Mouse (Mus musculus): ENCODE data around the gene Gm3402. TPM values are rescaled to one million over a fixed set of nuclear protein-coding genes. Genes with fewer than 3 reads are reported as not detected.
"Not testable (repeated sequence)": the region's sequence is repeated elsewhere in the genome, so short reads cannot be mapped to it uniquely, and the experiment has no call there.

Gm3402 gene
- polyA plus RNA-seq (2012; rRNA removed) (not detected in 2 replicates), polyA plus RNA-seq (2014; fragmentation: Nextera tagmentation; extraction: Ambion mirVana) (not detected in 2 replicates)

GRCm38 (mm10) chr5:146513823-146514222, at the start of gene Gm3402:
Gene Gm3402, plus strand, starts transcription at chr5:146514123.
- WGBS = no CpG with 5 or more reads among the region's 5 CpGs
- ATAC-seq (ENCODE audit: low FRiP score, low read depth); H3K9ac ChIP-seq (ENCODE audit: low read depth, low read length, severe bottlenecking): not testable (repeated sequence)

GRCm38 (mm10) chr5:146466663-146467062, 47.3 kb upstream of the Gm3402 start:
- Histone ChIP-seq H3K36me3 (ENCODE audit: control insufficient read depth, insufficient read depth, low read length) (peaks cover 7% of the 10 kb centered on the region; the same call in 1 of the 2 replicates), H3K9me3 (ENCODE audit: control insufficient read depth, low read length) (no peaks in the 10 kb centered on the region), H3K27me3 (ENCODE audit: control insufficient read depth, insufficient read depth, low read length) (no peaks in the 10 kb centered on the region), H3K4me2 (replicated peaks; ENCODE audit: low read depth, low read length, severe bottlenecking) (no peak overlapping the region), H3K4me1 (ENCODE audit: control insufficient read depth, insufficient read depth, low read length) (no peaks in the 10 kb centered on the region), H3K27ac (replicated peaks; ENCODE audit: low read depth, low read length) (no peak overlapping the region), H3K4me3 (replicated peaks; ENCODE audit: low read length) (no peak overlapping the region), H3K9ac (ENCODE audit: low read depth, low read length, severe bottlenecking) (no peak overlapping the region)
- no peak for DNase-seq (ENCODE audit: low spot score)
- WGBS = 92% methylated on average over 19 of the region's 19 CpGs
- no peak for ATAC-seq (ENCODE audit: low FRiP score, low read depth)
- no peak for TF ChIP-seq POLR2A (IDR thresholded peaks at IDR 0.05; ENCODE audit: borderline replicate concordance, extremely low read depth, insufficient read depth, insufficient read length)

More at GRCm38 (mm10) chr5:146513823-146514222, at the start of gene Gm3402:
- H3K4me3 ChIP-seq (replicated peaks; ENCODE audit: low read length); H3K27ac ChIP-seq (replicated peaks; ENCODE audit: low read depth, low read length); H3K4me2 ChIP-seq (replicated peaks; ENCODE audit: low read depth, low read length, severe bottlenecking); DNase-seq (ENCODE audit: low spot score); H3K9me3 ChIP-seq (ENCODE audit: control insufficient read depth, low read length); H3K4me1 ChIP-seq (ENCODE audit: control insufficient read depth, insufficient read depth, low read length); H3K27me3 ChIP-seq (ENCODE audit: control insufficient read depth, insufficient read depth, low read length); H3K36me3 ChIP-seq (ENCODE audit: control insufficient read depth, insufficient read depth, low read length): not testable (repeated sequence)

GRCm38 (mm10) chr5:146468311-146468710, 45.6 kb upstream of the Gm3402 start:
- H3K9ac ChIP-seq (ENCODE audit: low read depth, low read length, severe bottlenecking) = no peak overlapping the region
- 91% methylated on average over 9 of the region's 9 CpGs for WGBS
- H3K27me3 ChIP-seq (ENCODE audit: control insufficient read depth, insufficient read depth, low read length) = no peaks in the 10 kb centered on the region
- no peaks in the 10 kb centered on the region for H3K4me1 ChIP-seq (ENCODE audit: control insufficient read depth, insufficient read depth, low read length)
- ATAC-seq (ENCODE audit: low FRiP score, low read depth) (no peak), DNase-seq (ENCODE audit: low spot score) (no peak)
- peaks cover 7% of the 10 kb centered on the region; the same call in 1 of the 2 replicates for H3K36me3 ChIP-seq (ENCODE audit: control insufficient read depth, insufficient read depth, low read length)
- no peak overlapping the region for H3K27ac ChIP-seq (replicated peaks; ENCODE audit: low read depth, low read length)
- no peaks in the 10 kb centered on the region for H3K9me3 ChIP-seq (ENCODE audit: control insufficient read depth, low read length)
- H3K4me3 ChIP-seq (replicated peaks; ENCODE audit: low read length) = no peak overlapping the region
- no peak overlapping the region for H3K4me2 ChIP-seq (replicated peaks; ENCODE audit: low read depth, low read length, severe bottlenecking)
- no peak for TF ChIP-seq POLR2A (IDR thresholded peaks at IDR 0.05; ENCODE audit: borderline replicate concordance, extremely low read depth, insufficient read depth, insufficient read length)

- Histone ChIP-seq H3K27ac (replicated peaks; ENCODE audit: low read depth, low read length) (no peak overlapping the region), H3K9ac (ENCODE audit: low read depth, low read length, severe bottlenecking) (no peak overlapping the region), H3K36me3 (ENCODE audit: control insufficient read depth, insufficient read depth, low read length) (peaks cover 7% of the 10 kb centered on the region; the same call in 1 of the 2 replicates), H3K4me2 (replicated peaks; ENCODE audit: low read depth, low read length, severe bottlenecking) (no peak overlapping the region), H3K27me3 (ENCODE audit: control insufficient read depth, insufficient read depth, low read length) (no peaks in the 10 kb centered on the region), H3K9me3 (ENCODE audit: control insufficient read depth, low read length) (no peaks in the 10 kb centered on the region), H3K4me3 (replicated peaks; ENCODE audit: low read length) (no peak overlapping the region), H3K4me1 (ENCODE audit: control insufficient read depth, insufficient read depth, low read length) (no peaks in the 10 kb centered on the region)
- no peak for ATAC-seq (ENCODE audit: low FRiP score, low read depth)
- 87% methylated on average over 9 of the region's 9 CpGs for WGBS
- no peak for DNase-seq (ENCODE audit: low spot score)
- no peak for TF ChIP-seq POLR2A (IDR thresholded peaks at IDR 0.05; ENCODE audit: borderline replicate concordance, extremely low read depth, insufficient read depth, insufficient read length)
Observed at GRCm38 (mm10) chr5:146470821-146471220, 43.1 kb upstream of the Gm3402 start.

GRCm38 (mm10) chr5:146471311-146471710, 42.6 kb upstream of the Gm3402 start:
- WGBS = 89% methylated on average over 5 of the region's 5 CpGs
- no peak for TF ChIP-seq POLR2A (IDR thresholded peaks at IDR 0.05; ENCODE audit: borderline replicate concordance, extremely low read depth, insufficient read depth, insufficient read length)
- no peaks in the 10 kb centered on the region for H3K27me3 ChIP-seq (ENCODE audit: control insufficient read depth, insufficient read depth, low read length)
- H3K4me3 ChIP-seq (replicated peaks; ENCODE audit: low read length) = no peak overlapping the region
- no peaks in the 10 kb centered on the region for H3K4me1 ChIP-seq (ENCODE audit: control insufficient read depth, insufficient read depth, low read length)
- no peaks in the 10 kb centered on the region for H3K9me3 ChIP-seq (ENCODE audit: control insufficient read depth, low read length)
- ATAC-seq (ENCODE audit: low FRiP score, low read depth) = no peak
- no peak for DNase-seq (ENCODE audit: low spot score)
- peaks cover 7% of the 10 kb centered on the region; the same call in 1 of the 2 replicates for H3K36me3 ChIP-seq (ENCODE audit: control insufficient read depth, insufficient read depth, low read length)
- H3K27ac ChIP-seq (replicated peaks; ENCODE audit: low read depth, low read length) = no peak overlapping the region
- no peak overlapping the region for H3K4me2 ChIP-seq (replicated peaks; ENCODE audit: low read depth, low read length, severe bottlenecking)
- no peak overlapping the region for H3K9ac ChIP-seq (ENCODE audit: low read depth, low read length, severe bottlenecking)

- Histone ChIP-seq H3K9me3 (ENCODE audit: control insufficient read depth, low read length) (no peaks in the 10 kb centered on the region), H3K9ac (ENCODE audit: low read depth, low read length, severe bottlenecking) (no peak overlapping the region), H3K27me3 (ENCODE audit: control insufficient read depth, insufficient read depth, low read length) (no peaks in the 10 kb centered on the region), H3K27ac (replicated peaks; ENCODE audit: low read depth, low read length) (no peak overlapping the region), H3K4me1 (ENCODE audit: control insufficient read depth, insufficient read depth, low read length) (no peaks in the 10 kb centered on the region), H3K4me2 (replicated peaks; ENCODE audit: low read depth, low read length, severe bottlenecking) (no peak overlapping the region), H3K36me3 (ENCODE audit: control insufficient read depth, insufficient read depth, low read length) (peaks cover 5% of the 10 kb centered on the region; the same call in 1 of the 2 replicates), H3K4me3 (replicated peaks; ENCODE audit: low read length) (no peak overlapping the region)
- no peak for ATAC-seq (ENCODE audit: low FRiP score, low read depth)
- no peak for DNase-seq (ENCODE audit: low spot score)
- WGBS = 93% methylated on average over 12 of the region's 12 CpGs
- no peak for TF ChIP-seq POLR2A (IDR thresholded peaks at IDR 0.05; ENCODE audit: borderline replicate concordance, extremely low read depth, insufficient read depth, insufficient read length)
Observed at GRCm38 (mm10) chr5:146471821-146472220, 42.1 kb upstream of the Gm3402 start.

- not testable (repeated sequence) for H3K9me3 ChIP-seq (ENCODE audit: control insufficient read depth, low read length); H3K9ac ChIP-seq (ENCODE audit: low read depth, low read length, severe bottlenecking); H3K4me3 ChIP-seq (replicated peaks; ENCODE audit: low read length); H3K27me3 ChIP-seq (ENCODE audit: control insufficient read depth, insufficient read depth, low read length); H3K27ac ChIP-seq (replicated peaks; ENCODE audit: low read depth, low read length); DNase-seq (ENCODE audit: low spot score); H3K4me2 ChIP-seq (replicated peaks; ENCODE audit: low read depth, low read length, severe bottlenecking); H3K36me3 ChIP-seq (ENCODE audit: control insufficient read depth, insufficient read depth, low read length); H3K4me1 ChIP-seq (ENCODE audit: control insufficient read depth, insufficient read depth, low read length); ATAC-seq (ENCODE audit: low FRiP score, low read depth)
- WGBS = 10% methylated on average over 4 of the region's 4 CpGs
Observed at GRCm38 (mm10) chr5:146479564-146479963, 34.4 kb upstream of the Gm3402 start.

- H3K4me1 ChIP-seq (ENCODE audit: control insufficient read depth, insufficient read depth, low read length); H3K9me3 ChIP-seq (ENCODE audit: control insufficient read depth, low read length); ATAC-seq (ENCODE audit: low FRiP score, low read depth); H3K36me3 ChIP-seq (ENCODE audit: control insufficient read depth, insufficient read depth, low read length); H3K27ac ChIP-seq (replicated peaks; ENCODE audit: low read depth, low read length); H3K4me3 ChIP-seq (replicated peaks; ENCODE audit: low read length); H3K27me3 ChIP-seq (ENCODE audit: control insufficient read depth, insufficient read depth, low read length); H3K4me2 ChIP-seq (replicated peaks; ENCODE audit: low read depth, low read length, severe bottlenecking); DNase-seq (ENCODE audit: low spot score); H3K9ac ChIP-seq (ENCODE audit: low read depth, low read length, severe bottlenecking): not testable (repeated sequence)
- no CpG with 5 or more reads among the region's 3 CpGs for WGBS
Observed at GRCm38 (mm10) chr5:146481665-146482064, 32.3 kb upstream of the Gm3402 start, which contains the start of gene Gm6408. Gene Gm6408, plus strand, starts transcription at chr5:146481965.
